8 mouse cellular contexts compared by ENCODE assay signal in genomic region chr13:112188313-112188712, GRCm38 (mm10).
A peak's percentile ranks its signal among the peaks of the same experiment; 100 is the strongest.
DNase-seq lines count a peak whose midpoint lies in the region; ATAC-seq lines count a peak whose summit lies in the region.

No protein-coding gene starts in this region.

- H3K9me3 ChIP-seq in kidney, embryonic 16.5 days (ENCODE audit: low read length) = no peaks in the 10 kb centered on the region
- no peaks in the 10 kb centered on the region for H3K9me3 ChIP-seq in intestine, embryonic 16.5 days (ENCODE audit: control insufficient read depth, low read length)

- no peaks in the 10 kb centered on the region for H3K27me3 ChIP-seq in kidney, embryonic 16.5 days (ENCODE audit: insufficient read depth, low read length)
- no peaks in the 10 kb centered on the region for H3K27me3 ChIP-seq in intestine, embryonic 16.5 days (replicated peaks; ENCODE audit: control insufficient read depth, insufficient read depth, low read length)

- WGBS in kidney, embryonic 16.5 days = 57% methylated on average over 7 of the region's 7 CpGs
- 47% methylated on average over 7 of the region's 7 CpGs for WGBS in intestine, embryonic 16.5 days

- peak overlapping the region; percentile 85 for H3K27ac ChIP-seq in kidney, embryonic 16.5 days (ENCODE audit: low read length)
- H3K27ac ChIP-seq in intestine, embryonic 16.5 days (ENCODE audit: low read length) = no peak overlapping the region

- H3K4me1 ChIP-seq in kidney, embryonic 16.5 days (ENCODE audit: insufficient read depth, low read length) = peaks cover 67% of the 10 kb centered on the region
- peaks cover 11% of the 10 kb centered on the region for H3K4me1 ChIP-seq in intestine, embryonic 16.5 days (ENCODE audit: control insufficient read depth, insufficient read depth, low read length)

- no peaks in the 10 kb centered on the region for H3K36me3 ChIP-seq in kidney, embryonic 16.5 days (ENCODE audit: insufficient read depth, low read length)
- H3K36me3 ChIP-seq in intestine, embryonic 16.5 days (ENCODE audit: control insufficient read depth, insufficient read depth, low read length) = no peaks in the 10 kb centered on the region

- no peak overlapping the region for H3K4me3 ChIP-seq in kidney, embryonic 16.5 days (ENCODE audit: low read length)
- no peak overlapping the region for H3K4me3 ChIP-seq in intestine, embryonic 16.5 days (ENCODE audit: low read length)

- peak; percentile 6 to 25 for DNase-seq in urinary bladder, adult 18-20 months (ENCODE audit: low spot score in 2 of 2)
- DNase-seq in urinary bladder, adult 2 months (ENCODE audit: low spot score) = no peak
- DNase-seq in heart, adult 18-20 months = peak; percentile 78 to 81
- DNase-seq in testis, postnatal 14 days (ENCODE audit: low spot score) = peak; percentile 48
- DNase-seq in neural tube, embryonic 10.5 days (ENCODE audit: extremely low spot score, low spot score) = no peak
- DNase-seq in retina, postnatal 1 day = no peak

- H3K9ac ChIP-seq in kidney, embryonic 16.5 days (replicated peaks; ENCODE audit: low read length) = no peak overlapping the region
- H3K9ac ChIP-seq in intestine, embryonic 16.5 days (ENCODE audit: low read depth, low read length) = no peak overlapping the region

- ATAC-seq in kidney, embryonic 16.5 days (ENCODE audit: low FRiP score, low TSS enrichment) = no peak
- no peak for ATAC-seq in intestine, embryonic 16.5 days

- H3K4me2 ChIP-seq in kidney, embryonic 16.5 days (replicated peaks; ENCODE audit: low read depth, low read length) = no peak overlapping the region
- no peak overlapping the region for H3K4me2 ChIP-seq in intestine, embryonic 16.5 days (ENCODE audit: low read depth, low read length)

Comparison
In these comparisons a context has a peak if more than half of its experiments do, and no peak if none do; other contexts are left out.
1. DNase-seq: peak in urinary bladder, adult 18-20 months (2 of 2), heart, adult 18-20 months (2 of 2) and testis, postnatal 14 days (single experiment); none in urinary bladder, adult 2 months (single experiment), neural tube, embryonic 10.5 days (single experiment) and retina, postnatal 1 day (single experiment).